Mouse (Mus musculus) MEL (cell line): ENCODE measurements around the gene Nhsl2. TPM values are rescaled to one million over a fixed set of nuclear protein-coding genes. Genes with fewer than 3 reads are reported as not detected.

Experiments
- DNase-seq: peaks from one replicate; pipeline ENCODE4 v3.0.0; 2011; ENCODE audit warnings: low read depth, low spot score
- H3K27ac ChIP-seq: 2 replicates; pipeline ENCODE4 v1.5.1; 2012; ENCODE audit warnings: low read depth, mild to moderate bottlenecking, control low read depth, low read length, moderate library complexity; ENCODE audit not compliant: control insufficient read depth
- H3K27me3 ChIP-seq, 2 experiments: fragments of 150-350 bp in 1 of 2; sonication (generic) in 1 of 2; 2 replicates each; pipeline ENCODE4 v1.6.1; 2012; ENCODE audit warnings: low read length in 2 of 2, mild to moderate bottlenecking in 2 of 2, improper control_type of control experiment in 1 of 2, moderate library complexity in 1 of 2; ENCODE audit not compliant: insufficient read depth in 2 of 2, control insufficient read depth in 1 of 2
- H3K36me3 ChIP-seq, 2 experiments: 2 replicates each; pipeline ENCODE4 v1.6.1; 2012 to 2014; ENCODE audit warnings: low read length in 2 of 2, improper control_type of control experiment in 1 of 2, inconsistent platforms in 1 of 2, mild to moderate bottlenecking in 1 of 2; ENCODE audit not compliant: insufficient read depth in 2 of 2, control insufficient read depth in 1 of 2
- H3K4me1 ChIP-seq, 2 experiments: fragments of 150-350 bp in 1 of 2; sonication (generic) in 1 of 2; 2 replicates each; pipeline ENCODE4 v1.6.1; 2012; ENCODE audit warnings: low read length in 2 of 2, improper control_type of control experiment in 1 of 2, mild to moderate bottlenecking in 1 of 2; ENCODE audit not compliant: insufficient read depth in 2 of 2, control insufficient read depth in 1 of 2
- H3K4me3 ChIP-seq, 2 experiments: fragments of 150-350 bp in 1 of 2; sonication (generic) in 1 of 2; 2 replicates each; pipeline ENCODE4 v1.5.1; 2012; ENCODE audit warnings: low read depth in 2 of 2, low read length in 2 of 2, mild to moderate bottlenecking in 2 of 2, moderate library complexity in 2 of 2, control low read depth in 1 of 2, improper control_type of control experiment in 1 of 2; ENCODE audit not compliant: control insufficient read depth in 1 of 2, insufficient read depth in 1 of 2
- H3K79me2 ChIP-seq: 2 replicates; pipeline ENCODE4 v1.6.1; 2012; ENCODE audit warnings: mild to moderate bottlenecking, low read length, moderate library complexity; ENCODE audit not compliant: control insufficient read depth, poor library complexity, insufficient read depth
- H3K9ac ChIP-seq: 2 replicates; pipeline ENCODE4 v1.6.1; 2012; ENCODE audit warnings: low read depth, mild to moderate bottlenecking, control low read depth, low read length, moderate library complexity; ENCODE audit not compliant: control insufficient read depth, poor library complexity, severe bottlenecking
- H3K9me3 ChIP-seq: fragments of 150-350 bp; sonication (generic); replicated peaks from 2 replicates; pipeline ENCODE4 v1.6.1; 2012; ENCODE audit warnings: mild to moderate bottlenecking, low read length, improper control_type of control experiment, moderate library complexity; ENCODE audit not compliant: insufficient read depth
- BHLHE40 ChIP-seq: IDR thresholded peaks from 2 replicates; pipeline ENCODE4 v1.6.1; 2012; ENCODE audit warnings: low read depth, mild to moderate bottlenecking, inconsistent platforms, low read length, improper control_type of control experiment, borderline replicate concordance
- CHD1 ChIP-seq: IDR thresholded peaks from 2 replicates; pipeline ENCODE4 v1.6.1; 2012; ENCODE audit warnings: low read depth, mild to moderate bottlenecking, inconsistent platforms, low read length, improper control_type of control experiment
- CTCF ChIP-seq, 3 experiments: IDR thresholded peaks in 2 of 3; conservative IDR thresholded peaks in 1 of 3; 2 replicates each; pipeline ENCODE4 v1.5.1; 2011 to 2012; ENCODE audit warnings: low read length in 3 of 3, low read depth in 2 of 3, mild to moderate bottlenecking in 2 of 3, improper control_type of control experiment in 1 of 3, inconsistent platforms in 1 of 3, mixed read lengths in 1 of 3, moderate library complexity in 1 of 3; ENCODE audit not compliant: control insufficient read depth in 1 of 3, insufficient read depth in 1 of 3, poor library complexity in 1 of 3, severe bottlenecking in 1 of 3
- E2F4 ChIP-seq: IDR thresholded peaks from 2 replicates; pipeline ENCODE4 v1.6.1; 2011; ENCODE audit warnings: low read depth, low read length, improper control_type of control experiment, borderline replicate concordance
- ELF1 ChIP-seq: IDR thresholded peaks from 2 replicates; pipeline ENCODE4 v1.6.1; 2014; ENCODE audit warnings: low read depth, mild to moderate bottlenecking, inconsistent platforms, low read length, improper control_type of control experiment, moderate library complexity
- EP300 ChIP-seq, 2 experiments: IDR thresholded peaks; 2 replicates each; pipeline ENCODE4 v1.6.1; 2011; ENCODE audit warnings: improper control_type of control experiment in 2 of 2, low read length in 2 of 2, low read depth in 1 of 2, mild to moderate bottlenecking in 1 of 2
- ETS1 ChIP-seq: IDR thresholded peaks from 2 replicates; pipeline ENCODE4 v1.6.1; 2012; ENCODE audit warnings: low read depth, mild to moderate bottlenecking, inconsistent platforms, low read length, improper control_type of control experiment, moderate library complexity
- GATA1 ChIP-seq: IDR thresholded peaks from 2 replicates; pipeline ENCODE4 v1.6.1; 2011; ENCODE audit warnings: low read depth, low read length, improper control_type of control experiment
- JUND ChIP-seq: IDR thresholded peaks from 2 replicates; pipeline ENCODE4 v1.6.1; 2011; ENCODE audit warnings: low read depth, mild to moderate bottlenecking, improper control_type of control experiment, low read length
- MEF2A ChIP-seq: IDR thresholded peaks from 2 replicates; pipeline ENCODE4 v1.6.1; 2014; ENCODE audit warnings: low read depth, mild to moderate bottlenecking, inconsistent platforms, low read length, improper control_type of control experiment; ENCODE audit not compliant: poor library complexity, insufficient replicate concordance, severe bottlenecking; ENCODE audit errors: extremely low read depth
- MXI1 ChIP-seq: IDR thresholded peaks from 2 replicates; pipeline ENCODE4 v1.6.1; 2011; ENCODE audit warnings: mild to moderate bottlenecking, low read depth, low read length, improper control_type of control experiment
- MYB ChIP-seq: IDR thresholded peaks from 2 replicates; pipeline ENCODE4 v1.6.1; 2011; ENCODE audit warnings: mild to moderate bottlenecking, low read depth, low read length, improper control_type of control experiment
- POLR2AphosphoS2 ChIP-seq: IDR thresholded peaks from 2 replicates; pipeline ENCODE4 v1.6.1; 2011; ENCODE audit warnings: low read length, improper control_type of control experiment
- RAD21 ChIP-seq: IDR thresholded peaks from 2 replicates; pipeline ENCODE4 v1.6.1; 2011; ENCODE audit warnings: mild to moderate bottlenecking, low read depth, low read length, improper control_type of control experiment
- RCOR1 ChIP-seq: IDR thresholded peaks from 2 replicates; pipeline ENCODE4 v1.6.1; 2012; ENCODE audit warnings: low read depth, mild to moderate bottlenecking, inconsistent platforms, low read length, improper control_type of control experiment
- TAL1 ChIP-seq: IDR thresholded peaks from 2 replicates; pipeline ENCODE4 v1.6.1; 2012; ENCODE audit warnings: mild to moderate bottlenecking, inconsistent platforms, low read length, moderate library complexity, mixed read lengths
- TCF12 ChIP-seq: IDR thresholded peaks from 2 replicates; pipeline ENCODE4 v1.6.1; 2014; ENCODE audit warnings: low read depth, mild to moderate bottlenecking, inconsistent platforms, low read length, improper control_type of control experiment, moderate library complexity
- UBTF ChIP-seq: IDR thresholded peaks from 2 replicates; pipeline ENCODE4 v1.6.1; 2012; ENCODE audit warnings: low read depth, mild to moderate bottlenecking, inconsistent platforms, low read length, improper control_type of control experiment, moderate library complexity, borderline replicate concordance; ENCODE audit not compliant: insufficient read depth
- USF2 ChIP-seq, 2 experiments: IDR thresholded peaks; 2 replicates each; pipeline ENCODE4 v1.6.1; 2011 to 2012; ENCODE audit warnings: improper control_type of control experiment in 2 of 2, low read length in 2 of 2, borderline replicate concordance in 1 of 2, inconsistent platforms in 1 of 2, low read depth in 1 of 2, mild to moderate bottlenecking in 1 of 2; ENCODE audit not compliant: insufficient read depth in 1 of 2
- ZKSCAN1 ChIP-seq: IDR thresholded peaks from 2 replicates; pipeline ENCODE4 v1.6.1; 2012; ENCODE audit warnings: low read depth, mild to moderate bottlenecking, inconsistent platforms, low read length, improper control_type of control experiment, moderate library complexity
- ZNF384 ChIP-seq: IDR thresholded peaks from 2 replicates; pipeline ENCODE4 v1.6.1; 2012; ENCODE audit warnings: low read depth, mild to moderate bottlenecking, inconsistent platforms, low read length, improper control_type of control experiment
- polyA plus RNA-seq, 2 experiments: library from polyadenylated mRNA; stranded (reverse) in 1 of 2; unstranded in 1 of 2; fragments of >175 nt in 1 of 2; fragments of >200 nt in 1 of 2; gene quantifications; 2 replicates each; pipeline versions ENCODE4 v1.2.1 to v1.2.4; 2012; ENCODE audit warnings: low replicate concordance in 2 of 2, low read depth in 1 of 2; ENCODE audit not compliant: insufficient read length in 2 of 2, insufficient read depth in 1 of 2, missing spikeins in 1 of 2
- total RNA-seq: library from RNA; depleted of rRNA; stranded (reverse); fragments of 300-350 nt; gene quantifications from 2 replicates; pipeline ENCODE4 v1.2.3, GENCODE M21; 2012

Nhsl2 gene
- total and polyA plus RNA-seq, 3 experiments, result 0.01 to 0.23 TPM; not detected in 1

- H3K4me1 ChIP-seq, result no peaks in the 10 kb centered on the region
- no peak for DNase-seq
- no peaks in the 10 kb centered on the region for H3K9me3 ChIP-seq
- H3K36me3 ChIP-seq, result no peaks in the 10 kb centered on the region
- no peak overlapping the region for H3K27ac ChIP-seq
- TF ChIP-seq USF2 (IDR thresholded peaks at IDR 0.05; ENCODE audit: borderline replicate concordance in 1 of 2, insufficient read depth in 1 of 2, low read depth in 1 of 2, low read length in 2 of 2) (no peak), EP300 (IDR thresholded peaks at IDR 0.05; ENCODE audit: low read depth in 1 of 2, low read length in 2 of 2) (no peak), MYB (no peak), MXI1 (no peak), TCF12 (no peak), RCOR1 (no peak), E2F4 (no peak), UBTF (no peak), ETS1 (no peak), ZKSCAN1 (no peak), GATA1 (no peak), CTCF (IDR thresholded peaks at IDR 0.05 in 2 of 3, conservative IDR thresholded peaks at IDR 0.05 in 1 of 3; ENCODE audit: control insufficient read depth in 1 of 3, insufficient read depth in 1 of 3, low read depth in 2 of 3, low read length in 3 of 3, poor library complexity in 1 of 3, severe bottlenecking in 1 of 3) (no peak), MEF2A (no peak), TAL1 (no peak), ELF1 (no peak), CHD1 (no peak), BHLHE40 (no peak), JUND (no peak)
- no peak overlapping the region for H3K4me3 ChIP-seq
- no peak overlapping the region for H3K9ac ChIP-seq
- no peaks in the 10 kb centered on the region for H3K79me2 ChIP-seq
- peaks cover 0 to 2% of the 10 kb centered on the region in 2 experiments; a peak in 3 of 4 replicates for H3K27me3 ChIP-seq
Observed at GRCm38 (mm10) chrX:102085798-102086443, 236.7 kb downstream of the Nhsl2 start.

- peak; percentile 8 for DNase-seq
- H3K27ac ChIP-seq, result no peak overlapping the region
Observed at GRCm38 (mm10) chrX:102090605-102091004, 241.4 kb downstream of the Nhsl2 start.

More at GRCm38 (mm10) chrX:102090605-102091004, 241.4 kb downstream of the Nhsl2 start:
- TF ChIP-seq UBTF (no peak), RAD21 (no peak), CHD1 (no peak), POLR2AphosphoS2 (no peak), ZNF384 (no peak), MYB (no peak)
- no peaks in the 10 kb centered on the region for H3K36me3 ChIP-seq
- H3K27me3 ChIP-seq, result no peaks in the 10 kb centered on the region; a peak in 1 of 4 replicates
- no peak overlapping the region for H3K9ac ChIP-seq
- H3K9me3 ChIP-seq, result no peaks in the 10 kb centered on the region
- H3K79me2 ChIP-seq, result no peaks in the 10 kb centered on the region
- H3K4me3 ChIP-seq, result no peak overlapping the region
- no peaks in the 10 kb centered on the region for H3K4me1 ChIP-seq
